Mouse (Mus musculus): Measurements from ENCODE around the gene A730049H05Rik. TPM values are rescaled to one million over a fixed set of nuclear protein-coding genes. Genes with fewer than 3 reads are reported as not detected.

A730049H05Rik gene
- polyA plus RNA-seq, 1 experiment, result not detected

GRCm38 (mm10) chr6:92821606-92822005 lies 5.3 kb downstream of the A730049H05Rik start:
- no peaks in the 10 kb centered on the region for H3K27me3 ChIP-seq (ENCODE audit: control insufficient read depth)
- TF ChIP-seq TAL1 (IDR thresholded peaks at IDR 0.05; ENCODE audit: low read length) (no peak), GATA1 (IDR thresholded peaks at IDR 0.05; ENCODE audit: low read length) (no peak)
- no peaks in the 10 kb centered on the region for H3K36me3 ChIP-seq (ENCODE audit: control insufficient read depth)
- no peak overlapping the region for H3K4me3 ChIP-seq (replicated peaks)
- 0 out of 2 replicates have a peak, but pooled peaks cover 2% of the 10 kb centered on the region for H3K9me3 ChIP-seq (ENCODE audit: control insufficient read depth, low read length)
- H3K4me1 ChIP-seq (ENCODE audit: control insufficient read depth), result no peaks in the 10 kb centered on the region

GRCm38 (mm10) chr6:92822006-92822405 lies 5.7 kb downstream of the A730049H05Rik start:
- no peaks in the 10 kb centered on the region for H3K4me1 ChIP-seq (ENCODE audit: control insufficient read depth)
- H3K9me3 ChIP-seq (ENCODE audit: control insufficient read depth, low read length), result 0 out of 2 replicates have a peak, but pooled peaks cover 2% of the 10 kb centered on the region
- H3K4me3 ChIP-seq (replicated peaks), result no peak overlapping the region
- no peaks in the 10 kb centered on the region for H3K27me3 ChIP-seq (ENCODE audit: control insufficient read depth)
- no peaks in the 10 kb centered on the region for H3K36me3 ChIP-seq (ENCODE audit: control insufficient read depth)
- TF ChIP-seq GATA1 (IDR thresholded peaks at IDR 0.05; ENCODE audit: low read length) (no peak), TAL1 (IDR thresholded peaks at IDR 0.05; ENCODE audit: low read length) (no peak)

GRCm38 (mm10) chr6:92823991-92824390 lies 7.7 kb downstream of the A730049H05Rik start:
- no peaks in the 10 kb centered on the region for H3K36me3 ChIP-seq (ENCODE audit: control insufficient read depth)
- H3K4me3 ChIP-seq (replicated peaks), result no peak overlapping the region
- no peaks in the 10 kb centered on the region for H3K27me3 ChIP-seq (ENCODE audit: control insufficient read depth)
- H3K9me3 ChIP-seq (ENCODE audit: control insufficient read depth, low read length), result 0 out of 2 replicates have a peak, but pooled peaks cover 2% of the 10 kb centered on the region
- H3K4me1 ChIP-seq (ENCODE audit: control insufficient read depth), result no peaks in the 10 kb centered on the region
- TF ChIP-seq GATA1 (IDR thresholded peaks at IDR 0.05; ENCODE audit: low read length) (no peak), TAL1 (IDR thresholded peaks at IDR 0.05; ENCODE audit: low read length) (no peak)

DNA sequence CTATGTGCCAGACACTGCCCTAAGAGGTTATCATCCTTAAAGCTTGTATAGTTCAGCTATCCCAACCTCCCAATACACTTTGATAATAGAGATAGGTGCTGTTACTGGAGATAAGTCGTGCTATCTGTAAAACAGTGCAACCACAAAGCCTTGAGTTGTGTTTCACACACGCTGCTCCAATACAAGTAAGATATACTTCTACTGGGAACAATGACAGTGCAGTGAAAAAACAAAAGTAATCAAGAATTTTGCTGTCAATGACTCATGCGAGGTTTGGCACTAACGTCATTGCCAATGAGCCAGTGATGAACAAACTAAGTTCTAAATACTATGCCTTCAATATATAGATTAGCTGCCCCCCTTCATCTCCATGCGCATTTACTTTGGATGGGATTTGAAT lies 10.3 kb downstream of the A730049H05Rik start:
- no peak for TF ChIP-seq GATA1 (IDR thresholded peaks at IDR 0.05; ENCODE audit: low read length)
- TF ChIP-seq TAL1 (IDR thresholded peaks at IDR 0.05; ENCODE audit: low read length), result no peak
- H3K27me3 ChIP-seq (ENCODE audit: control insufficient read depth), result no peaks in the 10 kb centered on the region
- H3K36me3 ChIP-seq (ENCODE audit: control insufficient read depth), result no peaks in the 10 kb centered on the region
- no peaks in the 10 kb centered on the region for H3K4me1 ChIP-seq (ENCODE audit: control insufficient read depth)
- H3K4me3 ChIP-seq (replicated peaks), result no peak overlapping the region
- H3K9me3 ChIP-seq (ENCODE audit: control insufficient read depth, low read length), result 0 out of 2 replicates have a peak, but pooled peaks cover 2% of the 10 kb centered on the region

GRCm38 (mm10) chr6:92827360-92827759 lies 11.1 kb downstream of the A730049H05Rik start:
- TF ChIP-seq TAL1 (IDR thresholded peaks at IDR 0.05; ENCODE audit: low read length), result no peak
- TF ChIP-seq GATA1 (IDR thresholded peaks at IDR 0.05; ENCODE audit: low read length), result no peak

GRCm38 (mm10) chr6:92829148-92829547 lies 12.9 kb downstream of the A730049H05Rik start:
- H3K4me3 ChIP-seq (replicated peaks), result no peak overlapping the region
- no peaks in the 10 kb centered on the region for H3K9me3 ChIP-seq (ENCODE audit: control insufficient read depth, low read length)
- H3K36me3 ChIP-seq (ENCODE audit: control insufficient read depth), result no peaks in the 10 kb centered on the region
- no peaks in the 10 kb centered on the region for H3K27me3 ChIP-seq (ENCODE audit: control insufficient read depth)
- no peaks in the 10 kb centered on the region for H3K4me1 ChIP-seq (ENCODE audit: control insufficient read depth)
- TF ChIP-seq GATA1 (IDR thresholded peaks at IDR 0.05; ENCODE audit: low read length), result no peak
- TF ChIP-seq TAL1 (IDR thresholded peaks at IDR 0.05; ENCODE audit: low read length), result no peak

More at GRCm38 (mm10) chr6:92827360-92827759, 11.1 kb downstream of the A730049H05Rik start:
- Histone ChIP-seq H3K4me1 (ENCODE audit: control insufficient read depth) (no peaks in the 10 kb centered on the region), H3K4me3 (replicated peaks) (no peak overlapping the region), H3K9me3 (ENCODE audit: control insufficient read depth, low read length) (0 out of 2 replicates have a peak, but pooled peaks cover 2% of the 10 kb centered on the region), H3K36me3 (ENCODE audit: control insufficient read depth) (no peaks in the 10 kb centered on the region), H3K27me3 (ENCODE audit: control insufficient read depth) (no peaks in the 10 kb centered on the region)

DNA sequence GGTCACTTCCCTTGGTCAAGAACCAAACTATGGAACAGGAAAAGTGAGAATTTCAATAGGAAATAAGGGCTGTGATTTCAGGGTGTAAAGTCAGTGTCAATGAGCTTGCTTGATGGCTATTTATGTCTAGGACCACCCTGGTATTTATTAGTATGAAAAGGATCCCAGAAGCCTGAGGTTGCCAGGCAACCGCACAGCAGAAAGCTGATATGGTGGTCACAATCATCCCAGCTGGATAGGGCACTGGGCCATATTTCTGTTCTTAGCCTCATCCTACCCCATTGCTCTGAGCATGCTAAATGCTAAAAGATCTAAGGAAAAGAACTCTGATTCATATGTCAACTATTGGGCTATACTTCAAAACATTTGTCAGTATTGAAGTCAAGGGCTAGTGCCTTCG lies 14.8 kb downstream of the A730049H05Rik start:
- H3K36me3 ChIP-seq (ENCODE audit: control insufficient read depth), result no peaks in the 10 kb centered on the region
- TF ChIP-seq TAL1 (IDR thresholded peaks at IDR 0.05; ENCODE audit: low read length) (no peak), GATA1 (IDR thresholded peaks at IDR 0.05; ENCODE audit: low read length) (no peak)
- H3K27me3 ChIP-seq (ENCODE audit: control insufficient read depth), result no peaks in the 10 kb centered on the region
- no peaks in the 10 kb centered on the region for H3K4me1 ChIP-seq (ENCODE audit: control insufficient read depth)
- H3K9me3 ChIP-seq (ENCODE audit: control insufficient read depth, low read length), result no peaks in the 10 kb centered on the region
- H3K4me3 ChIP-seq (replicated peaks), result no peak overlapping the region

GRCm38 (mm10) chr6:92842000-92842399 lies 25.7 kb downstream of the A730049H05Rik start:
- no peaks in the 10 kb centered on the region for H3K27me3 ChIP-seq (ENCODE audit: control insufficient read depth)
- no peaks in the 10 kb centered on the region for H3K4me1 ChIP-seq (ENCODE audit: control insufficient read depth)
- no peak for TF ChIP-seq GATA1 (IDR thresholded peaks at IDR 0.05; ENCODE audit: low read length)
- no peak for TF ChIP-seq TAL1 (IDR thresholded peaks at IDR 0.05; ENCODE audit: low read length)
- H3K4me3 ChIP-seq (replicated peaks), result no peak overlapping the region
- no peaks in the 10 kb centered on the region for H3K36me3 ChIP-seq (ENCODE audit: control insufficient read depth)
- no peaks in the 10 kb centered on the region for H3K9me3 ChIP-seq (ENCODE audit: control insufficient read depth, low read length)

DNA sequence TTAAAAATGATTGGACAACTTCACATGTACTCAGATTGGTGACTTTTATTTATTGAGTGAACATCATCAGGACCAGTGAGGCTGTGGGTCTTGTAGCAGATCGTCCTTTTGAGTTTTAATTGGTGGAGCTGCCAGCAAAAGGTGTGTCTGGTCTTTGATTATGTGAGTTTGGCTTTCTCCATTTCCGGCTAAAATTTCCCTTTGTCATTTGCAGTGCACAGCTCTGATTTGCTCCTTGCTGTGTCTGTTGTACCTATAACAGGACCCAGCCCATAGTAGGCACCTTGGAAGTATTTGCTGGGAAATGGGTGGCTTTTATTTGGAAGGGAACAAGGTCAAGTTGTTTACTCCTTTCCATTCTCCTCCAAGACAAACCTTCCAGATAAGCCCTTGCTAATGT lies 27.2 kb downstream of the A730049H05Rik start:
- no peaks in the 10 kb centered on the region for H3K9me3 ChIP-seq (ENCODE audit: control insufficient read depth, low read length)
- H3K4me1 ChIP-seq (ENCODE audit: control insufficient read depth), result no peaks in the 10 kb centered on the region
- H3K4me3 ChIP-seq (replicated peaks), result no peak overlapping the region
- H3K36me3 ChIP-seq (ENCODE audit: control insufficient read depth), result no peaks in the 10 kb centered on the region
- no peaks in the 10 kb centered on the region for H3K27me3 ChIP-seq (ENCODE audit: control insufficient read depth)
- TF ChIP-seq GATA1 (IDR thresholded peaks at IDR 0.05; ENCODE audit: low read length) (no peak), TAL1 (IDR thresholded peaks at IDR 0.05; ENCODE audit: low read length) (no peak)

- Histone ChIP-seq H3K9me3 (ENCODE audit: control insufficient read depth, low read length) (no peaks in the 10 kb centered on the region), H3K27me3 (ENCODE audit: control insufficient read depth) (no peaks in the 10 kb centered on the region), H3K36me3 (ENCODE audit: control insufficient read depth) (no peaks in the 10 kb centered on the region), H3K4me3 (replicated peaks) (no peak overlapping the region), H3K4me1 (ENCODE audit: control insufficient read depth) (no peaks in the 10 kb centered on the region)
- TF ChIP-seq GATA1 (IDR thresholded peaks at IDR 0.05; ENCODE audit: low read length) (no peak), TAL1 (IDR thresholded peaks at IDR 0.05; ENCODE audit: low read length) (no peak)
Measured at GRCm38 (mm10) chr6:92845898-92846297, 29.6 kb downstream of the A730049H05Rik start.

Measured in erythroblast, embryonic 14.5 days (primary cell).